Mouse (Mus musculus): Measurements from ENCODE around the gene Snx25.
A peak's percentile ranks its signal among the peaks of the same experiment; 100 is the strongest.

DNA sequence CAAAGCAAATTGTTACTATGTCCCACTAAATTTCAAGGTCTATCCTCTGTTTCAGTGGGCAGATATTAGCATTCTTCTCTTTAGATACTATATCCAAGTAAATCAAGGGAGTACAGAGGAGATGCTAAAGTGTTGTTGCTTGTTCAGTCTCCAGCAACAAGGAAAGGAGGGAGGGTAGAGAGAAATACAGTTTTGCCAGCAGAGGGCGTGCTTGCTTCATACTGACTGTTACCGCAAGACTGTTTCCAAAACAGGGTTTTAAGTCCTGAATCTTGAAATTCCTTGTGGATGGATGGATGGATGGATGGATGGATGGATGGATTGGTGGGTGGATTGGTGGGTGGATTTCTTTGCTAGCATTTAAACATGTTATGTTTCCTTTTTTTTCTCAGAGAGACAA, 33.4 kb upstream of the Snx25 start:
- peak; percentile 87 for TF ChIP-seq CTCF (IDR thresholded peaks at IDR 0.05)
- no peak for TF ChIP-seq EP300 (IDR thresholded peaks at IDR 0.05)

Data from lung, postnatal 0 days (tissue).